Mouse (Mus musculus): Measurements from ENCODE around the gene Plxdc2. TPM values are rescaled to one million over a fixed set of nuclear protein-coding genes. Genes with fewer than 3 reads are reported as not detected.

Gene Plxdc2
- total RNA-seq, 2 experiments from 2014 or later = 9.9 to 12.6 TPM

DNA sequence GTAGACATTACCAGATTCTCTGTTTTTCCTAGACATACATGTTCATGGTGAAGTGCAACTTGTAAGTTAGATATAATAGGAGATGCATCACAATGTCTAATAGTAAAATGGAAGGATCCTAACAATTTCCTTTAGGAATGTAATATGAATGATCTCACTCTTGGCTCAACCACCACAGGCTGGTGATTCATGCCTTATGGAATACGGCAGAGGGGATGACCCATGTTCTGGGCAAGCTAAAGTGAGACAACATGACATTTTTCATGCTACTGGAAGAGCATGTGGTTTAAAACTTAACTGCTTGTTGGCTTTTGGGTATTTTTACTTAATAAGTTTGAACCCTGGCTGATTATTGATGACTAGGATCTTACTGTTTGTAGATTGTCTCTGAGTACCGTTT lies 50.4 kb downstream of the Plxdc2 start:
- peak; percentile 15 for DNase-seq (ENCODE audit: low spot score)

DNA sequence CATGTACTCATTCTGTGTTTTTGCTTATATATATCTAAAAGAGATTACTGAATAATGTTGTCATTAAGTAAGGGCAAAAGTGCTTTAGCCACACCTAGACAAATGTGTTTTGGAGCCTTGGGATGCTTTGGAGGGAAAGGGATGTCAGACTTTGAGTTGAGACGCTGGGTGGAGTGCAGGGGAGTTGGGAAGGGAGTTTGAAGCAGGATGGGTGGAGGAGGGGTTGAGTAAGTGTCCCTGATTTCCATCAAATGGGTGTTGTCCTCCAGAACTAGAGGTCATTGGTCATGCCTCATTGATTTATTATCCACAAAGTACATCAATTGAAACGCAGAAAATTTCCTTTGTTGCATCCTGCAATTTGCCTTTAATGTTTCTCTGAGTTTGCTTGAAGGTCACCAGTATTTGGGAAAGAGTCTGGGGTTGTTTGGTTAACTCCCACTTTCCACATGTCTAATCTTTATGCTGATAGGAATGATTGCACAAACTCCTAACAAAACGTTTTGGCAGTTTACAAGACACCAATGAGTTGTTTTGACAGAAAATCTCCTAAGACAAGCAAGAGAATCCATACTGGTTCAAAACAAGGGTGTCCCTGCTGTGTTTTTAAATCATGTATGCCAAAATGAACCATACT lies 58.4 kb downstream of the Plxdc2 start:
- DNase-seq (ENCODE audit: low spot score) = no peak

DNA sequence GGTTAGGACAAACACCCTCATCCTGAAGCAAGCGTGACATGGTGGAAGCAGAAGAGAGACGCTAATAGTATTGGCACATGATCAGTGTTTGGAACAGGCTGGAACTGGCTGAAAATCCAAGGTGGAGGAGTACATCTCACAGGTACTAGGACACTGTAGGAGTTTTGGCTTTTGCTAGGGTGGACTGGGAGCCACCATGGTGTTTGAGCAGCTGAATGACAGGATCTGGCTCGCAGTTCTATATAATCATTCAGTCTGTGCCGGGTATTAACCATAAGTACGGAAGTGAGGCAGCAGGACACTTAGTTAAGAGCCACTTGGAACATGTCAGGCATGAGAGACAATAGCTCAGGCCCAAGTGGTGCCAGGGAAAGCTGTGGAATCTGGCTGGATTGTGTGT lies 82.9 kb downstream of the Plxdc2 start:
- DNase-seq (ENCODE audit: low spot score) = no peak

DNA sequence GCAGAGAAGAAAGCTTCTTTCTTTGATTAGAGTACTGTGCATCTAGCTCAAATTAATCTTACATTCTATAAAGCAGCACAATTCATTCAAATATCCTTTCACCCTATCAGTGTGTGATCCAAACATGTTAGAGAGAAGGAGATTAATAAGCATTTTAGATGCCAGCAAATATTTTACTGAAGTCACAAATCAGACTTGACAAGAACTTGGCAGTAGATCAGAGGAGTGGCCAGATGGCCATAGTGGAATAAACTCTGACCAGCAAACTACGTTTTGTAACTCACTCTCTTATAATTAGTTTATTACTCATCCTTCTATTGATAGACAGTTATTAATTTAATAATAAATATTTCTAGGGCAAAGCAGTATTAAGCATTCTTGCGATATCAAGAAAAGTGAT lies 86.5 kb downstream of the Plxdc2 start:
- no peak for DNase-seq (ENCODE audit: low spot score)

DNA sequence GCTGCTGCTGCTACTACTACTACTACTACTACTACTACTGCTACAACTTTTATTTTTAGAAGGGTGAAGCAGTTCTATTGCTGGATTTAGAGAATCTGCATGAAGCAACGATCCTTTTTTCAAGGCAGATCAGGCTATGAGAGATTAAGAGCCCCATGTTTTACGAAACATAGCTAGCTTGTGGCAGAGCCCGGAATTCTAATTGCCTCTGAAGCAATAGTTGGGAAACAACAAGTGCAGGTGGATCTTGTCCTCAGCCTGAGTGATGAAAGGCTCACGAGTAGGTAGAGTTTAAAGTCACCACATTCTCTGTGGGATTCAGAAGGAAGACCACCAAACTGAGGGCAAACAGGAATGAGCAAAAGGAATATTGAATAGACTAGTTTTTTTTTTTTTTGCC lies 91.8 kb downstream of the Plxdc2 start:
- no peak for DNase-seq (ENCODE audit: low spot score)

DNA sequence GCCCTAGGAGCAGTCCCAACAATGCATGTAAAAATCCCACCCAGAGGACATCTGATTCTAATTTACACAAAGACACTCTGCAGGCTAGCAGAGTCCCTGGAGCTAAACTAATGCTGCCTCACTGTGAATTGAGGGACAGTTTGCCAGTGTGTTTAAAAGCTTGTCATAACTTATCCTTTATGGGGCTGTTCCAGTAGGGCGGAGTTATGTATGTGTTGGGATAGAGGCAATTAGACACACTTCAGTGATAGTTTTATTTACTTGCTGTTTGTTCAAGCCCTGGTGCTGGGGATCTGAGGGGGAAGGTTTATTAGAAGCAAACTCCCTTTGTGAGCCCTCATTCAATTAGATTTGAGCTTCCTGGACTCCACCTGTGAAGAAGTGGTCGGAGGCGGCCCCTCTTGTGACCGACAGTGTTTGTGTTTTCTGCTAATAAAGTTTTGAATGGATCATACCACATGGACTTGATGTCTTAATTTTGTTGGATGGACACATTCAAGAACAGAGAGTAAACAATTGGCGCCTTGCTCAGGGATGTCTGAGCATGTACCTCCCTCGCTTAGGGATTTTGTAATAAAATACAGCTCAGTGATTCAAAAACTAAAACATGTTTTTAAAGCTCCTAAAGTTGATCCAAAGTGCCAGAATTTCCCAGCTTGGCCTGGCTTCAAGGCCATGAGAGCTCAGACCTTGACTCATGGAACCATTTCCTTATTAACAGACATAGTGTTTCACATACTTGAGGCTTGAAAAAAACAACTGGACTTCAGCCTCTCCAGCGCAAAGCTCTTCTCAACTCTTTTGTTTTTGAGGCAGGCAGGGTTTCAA lies 94.9 kb downstream of the Plxdc2 start:
- peak; percentile 70 for DNase-seq (ENCODE audit: low spot score)

DNA sequence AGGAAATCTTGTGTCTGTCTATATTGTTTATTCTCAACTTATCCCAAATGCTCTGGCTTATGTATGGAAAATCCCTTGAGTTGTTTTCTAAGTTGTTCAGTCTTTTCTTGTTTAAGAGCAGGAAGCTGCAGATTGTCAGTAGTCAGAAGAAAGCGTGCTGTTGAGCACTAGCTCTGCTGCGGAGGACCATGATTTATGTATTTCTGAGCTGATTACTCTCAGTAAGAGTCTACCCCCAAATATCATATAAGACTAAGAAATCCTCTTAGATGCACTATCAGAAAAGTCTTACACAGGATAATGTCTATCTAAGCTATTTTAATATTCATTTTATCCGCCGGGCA lies 95.5 kb downstream of the Plxdc2 start:
- DNase-seq (ENCODE audit: low spot score) = no peak

DNA sequence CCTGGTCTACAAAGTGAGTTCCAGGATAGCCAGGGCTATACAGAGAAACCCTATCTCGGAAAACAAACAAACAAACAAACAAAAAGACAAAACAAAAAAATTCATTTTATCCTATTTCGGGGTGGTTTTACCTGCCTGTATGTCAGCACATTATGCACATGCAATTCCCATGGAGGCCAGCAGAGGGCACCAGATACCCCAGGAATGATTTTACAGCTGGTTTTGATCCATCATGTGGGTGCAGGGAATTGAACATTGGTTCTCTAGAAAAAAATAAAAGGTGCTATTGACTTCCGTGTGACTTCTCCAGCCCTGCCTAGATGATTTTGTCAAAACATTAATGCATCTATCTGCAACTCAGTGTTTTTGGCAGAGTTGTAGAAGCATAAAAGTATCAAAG lies 96.0 kb downstream of the Plxdc2 start:
- no peak for DNase-seq (ENCODE audit: low spot score)

DNA sequence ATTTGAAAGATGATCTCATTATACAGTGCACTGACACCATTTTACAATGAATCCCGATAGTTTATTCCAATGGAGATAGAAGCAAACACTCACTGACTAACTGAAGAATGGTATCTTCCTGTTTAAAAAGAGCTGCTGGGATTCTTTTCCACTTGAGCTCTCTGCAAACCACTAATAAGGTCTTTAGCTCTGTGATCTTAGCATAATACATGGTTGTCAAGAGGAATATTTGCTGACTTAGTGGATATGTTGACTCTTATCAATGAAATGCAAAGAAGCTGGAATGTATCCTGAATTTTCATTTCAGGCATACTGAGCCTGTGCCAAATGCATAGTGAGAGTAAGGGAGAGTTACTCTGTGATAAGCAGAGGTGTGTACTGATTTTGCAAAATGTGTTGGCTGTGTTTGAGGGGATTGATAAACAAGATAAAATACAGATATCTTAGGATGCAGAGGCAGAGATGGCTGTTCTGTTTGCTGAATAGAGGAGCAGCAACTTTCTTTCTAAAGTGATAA lies 100.2 kb downstream of the Plxdc2 start:
- no peak for DNase-seq (ENCODE audit: low spot score)

DNA sequence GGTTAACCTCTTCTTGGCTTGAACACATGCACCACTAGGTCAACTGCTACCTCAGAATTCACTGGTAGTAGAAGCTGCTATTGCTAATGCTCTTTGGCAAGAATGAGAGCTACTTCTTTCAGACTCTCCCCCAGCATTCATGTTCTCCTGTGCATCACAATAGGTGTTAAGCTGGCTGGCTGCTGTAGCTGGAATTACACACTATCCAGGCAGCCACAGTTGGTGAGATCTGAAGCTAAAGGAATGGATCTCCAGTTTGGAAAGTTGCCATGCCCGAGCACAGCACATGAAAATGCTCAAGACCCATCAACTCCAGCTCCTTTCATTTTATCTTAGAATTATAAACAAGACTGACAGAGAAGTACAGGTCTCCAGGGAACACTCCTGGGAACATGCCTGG lies 103.4 kb downstream of the Plxdc2 start:
- DNase-seq (ENCODE audit: low spot score) = no peak

DNA sequence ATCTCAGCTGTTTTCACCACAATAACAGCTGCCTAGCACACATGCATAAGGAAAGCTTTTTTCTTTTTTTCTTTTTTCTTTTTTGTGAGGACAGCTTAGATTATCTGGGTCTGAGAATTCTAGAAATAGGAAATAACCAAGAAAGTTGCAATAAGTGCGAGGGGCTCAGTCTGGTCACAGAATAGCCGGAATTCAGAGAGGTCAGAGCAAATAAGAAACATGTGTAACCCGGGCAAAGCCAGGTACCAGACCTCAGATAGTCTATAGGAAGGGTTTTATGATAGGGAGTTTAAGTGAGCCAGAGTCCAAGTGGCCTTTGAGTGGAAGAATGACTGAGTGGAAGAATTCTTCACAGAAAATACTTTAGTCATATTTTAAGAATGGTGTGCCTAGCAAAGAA lies 114.0 kb downstream of the Plxdc2 start:
- DNase-seq (ENCODE audit: low spot score) = no peak

DNA sequence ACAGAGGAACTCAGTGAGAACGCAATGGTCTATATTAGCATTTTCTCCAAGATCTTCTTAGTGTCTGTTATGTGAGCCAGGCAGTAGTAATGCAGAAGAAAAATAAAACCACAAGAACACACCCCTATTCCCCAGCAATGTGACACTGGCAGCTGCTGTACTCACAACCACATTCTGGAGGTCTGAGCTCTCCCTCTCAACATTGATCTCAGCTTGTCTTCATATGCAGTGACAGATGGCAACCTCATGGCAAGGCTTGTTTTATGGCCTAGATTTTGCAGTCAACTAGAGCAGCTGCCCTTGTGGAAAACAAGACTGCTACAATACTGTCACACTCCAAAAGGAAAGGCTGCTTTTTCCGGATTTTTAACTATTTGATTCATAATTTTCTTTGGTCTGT lies 127.8 kb downstream of the Plxdc2 start:
- no peak for DNase-seq (ENCODE audit: low spot score)

DNA sequence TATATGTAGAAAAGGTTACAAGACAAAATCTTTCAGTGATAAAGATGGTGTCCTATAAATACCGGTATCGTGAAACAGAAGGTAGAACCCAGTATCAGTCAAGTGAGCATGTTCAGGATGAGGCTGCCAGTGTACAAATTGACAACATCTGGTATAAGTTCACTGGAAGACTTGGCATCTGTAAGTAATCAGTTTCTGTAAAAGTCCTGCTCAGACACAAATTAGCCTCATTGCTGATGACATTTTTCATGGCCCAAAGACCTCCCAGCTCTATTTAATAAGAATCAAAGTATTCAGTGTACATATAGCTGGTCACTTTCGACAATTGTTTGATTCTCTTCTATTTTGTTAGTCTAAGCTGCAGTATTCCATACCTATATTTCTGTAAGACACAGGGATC lies 129.9 kb downstream of the Plxdc2 start:
- no peak for DNase-seq (ENCODE audit: low spot score)

DNA sequence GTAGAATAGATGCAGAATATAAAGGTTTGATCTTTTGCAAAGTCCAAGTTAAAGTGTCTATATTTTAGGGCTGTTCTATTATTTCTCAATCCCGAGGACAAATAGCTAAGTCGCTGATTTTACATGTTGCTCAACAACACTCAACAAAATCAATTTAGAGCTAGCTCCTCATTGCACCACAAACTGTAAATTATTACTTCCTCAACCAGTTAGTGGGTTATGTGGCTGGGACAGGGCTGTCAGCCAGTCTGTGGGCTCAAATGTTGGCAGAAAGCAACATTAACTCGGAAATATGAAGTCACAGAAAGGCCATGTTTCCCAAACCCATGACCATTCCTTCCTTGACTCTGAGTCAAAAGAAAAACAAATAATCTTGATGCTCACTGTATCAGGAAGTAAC lies 135.1 kb downstream of the Plxdc2 start:
- peak; percentile 2 for DNase-seq (ENCODE audit: low spot score)

DNA sequence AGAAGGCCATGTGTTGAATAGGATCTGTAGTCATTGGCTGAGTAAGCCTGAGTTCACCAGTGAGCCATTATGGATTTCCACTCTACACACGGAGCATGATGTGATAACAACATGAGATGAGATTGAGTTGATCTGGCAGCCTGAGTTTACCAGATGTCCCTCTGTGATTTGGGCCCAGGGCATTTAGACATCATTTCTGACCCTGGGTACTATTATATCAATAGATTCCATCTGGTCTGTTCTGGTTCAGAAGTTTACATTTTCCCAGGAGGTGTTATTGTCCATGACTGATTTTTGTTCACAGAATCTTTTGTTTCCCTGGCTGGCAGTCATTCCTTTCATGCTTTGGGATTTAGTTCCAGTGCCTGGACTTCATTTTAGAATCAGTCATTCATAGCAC lies 146.7 kb downstream of the Plxdc2 start:
- DNase-seq (ENCODE audit: low spot score) = no peak

DNA sequence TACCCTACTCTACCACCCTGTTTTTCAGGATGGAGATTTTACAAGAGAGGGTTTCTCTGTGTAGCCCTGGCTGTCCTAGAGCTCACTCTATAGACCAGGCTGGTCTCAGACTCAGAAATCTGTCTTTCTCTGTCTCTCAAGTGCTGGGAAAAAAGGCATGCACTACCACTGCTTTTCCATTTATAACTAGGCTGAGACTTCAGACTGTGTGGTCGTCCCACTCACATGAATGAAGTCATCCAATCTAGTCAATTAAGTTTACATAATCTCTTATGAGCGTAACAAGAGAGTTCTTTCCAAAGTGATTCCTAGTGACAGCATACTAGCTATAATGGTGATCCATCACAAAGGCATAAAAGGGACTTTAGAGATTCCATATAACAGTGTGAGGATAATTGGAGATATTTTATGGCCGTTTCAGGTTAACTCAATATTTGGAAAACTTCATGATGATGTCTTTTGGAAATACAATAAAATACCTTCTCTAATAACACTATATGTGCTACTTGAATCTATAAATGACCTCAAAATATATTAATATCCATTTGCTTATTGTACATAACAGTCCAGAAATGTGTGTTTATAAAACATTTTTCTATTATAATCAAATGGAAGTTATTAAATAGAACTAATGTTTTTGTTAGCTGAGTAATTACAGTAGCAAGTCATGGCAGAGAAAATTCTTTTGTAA lies 151.6 kb downstream of the Plxdc2 start:
- no peak for DNase-seq (ENCODE audit: low spot score)

DNA sequence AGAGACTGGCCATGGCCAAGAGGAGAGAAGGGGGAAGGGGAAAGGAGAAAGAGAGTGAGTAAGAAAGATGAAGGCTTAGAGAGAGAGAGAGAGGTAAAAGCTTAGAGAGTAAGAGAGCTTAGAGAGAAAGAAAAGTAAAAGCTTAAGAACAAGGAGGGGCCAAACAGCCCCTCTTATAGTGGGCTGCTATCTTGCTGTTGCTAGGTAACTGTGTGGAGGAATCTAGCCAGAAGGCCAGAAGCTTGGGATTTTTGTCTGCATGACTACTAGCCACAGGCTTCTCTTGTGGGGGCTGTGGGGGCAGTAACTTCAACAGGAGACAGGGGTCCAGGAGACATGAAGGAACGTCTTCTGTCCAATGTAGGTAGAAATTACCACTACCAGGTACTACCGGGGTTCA lies 162.0 kb downstream of the Plxdc2 start:
- no peak for DNase-seq (ENCODE audit: low spot score)

DNA sequence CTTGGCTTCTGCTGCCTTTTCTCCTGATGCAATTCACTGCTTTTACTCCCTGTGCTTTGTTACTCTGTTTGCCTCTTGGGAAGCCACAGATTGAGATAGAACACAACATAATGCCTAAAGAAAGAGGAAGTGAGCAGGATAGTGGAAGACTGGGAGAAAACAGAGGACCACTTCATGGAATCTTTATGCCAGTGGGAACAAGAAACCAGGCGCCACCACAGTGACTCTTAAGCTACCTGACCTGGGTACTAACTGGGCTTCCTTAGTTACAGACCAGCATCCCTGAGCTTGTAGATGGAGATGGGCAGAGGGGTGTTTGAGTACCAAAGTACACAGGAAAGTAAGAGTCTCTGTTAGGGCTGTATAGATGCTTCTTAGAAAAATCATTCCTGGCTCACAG lies 167.3 kb downstream of the Plxdc2 start:
- DNase-seq (ENCODE audit: low spot score) = peak; percentile 8

DNA sequence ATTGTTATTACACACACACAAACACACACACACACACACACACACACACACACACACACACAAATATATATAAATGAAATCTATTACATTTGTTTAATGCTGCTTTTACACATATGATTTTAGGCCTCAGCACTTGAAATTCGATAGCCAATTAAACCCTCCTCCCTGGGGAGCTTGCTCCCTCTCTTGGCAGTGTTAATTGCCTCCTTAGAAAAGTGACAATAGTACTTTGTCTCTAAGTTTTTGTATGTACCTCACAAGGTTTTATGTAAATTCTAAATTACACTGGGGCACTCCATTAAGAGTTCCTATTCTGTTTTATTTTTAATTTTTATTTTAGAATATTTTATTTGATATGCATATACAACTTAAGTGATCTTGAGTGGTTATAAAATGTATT lies 176.1 kb downstream of the Plxdc2 start:
- no peak for DNase-seq (ENCODE audit: low spot score)

DNA sequence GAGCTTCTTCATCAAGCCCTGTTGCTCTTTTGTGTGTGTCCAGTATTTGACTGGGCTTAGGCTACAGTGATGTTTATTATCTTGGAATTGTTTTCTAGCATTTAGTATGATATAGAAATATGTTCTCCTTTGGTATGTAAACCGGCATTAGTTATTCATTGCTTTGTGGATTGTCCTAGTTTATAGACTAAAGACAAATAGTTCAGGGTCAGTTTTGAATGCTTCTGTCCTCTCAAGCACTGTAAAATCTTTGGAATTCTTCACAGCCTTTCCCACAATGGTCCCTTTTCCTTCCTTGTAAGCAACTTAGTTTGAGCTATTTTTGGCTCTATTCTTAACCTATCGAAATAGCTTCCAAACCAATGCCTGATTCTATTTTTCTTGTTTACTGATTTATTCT lies 178.5 kb downstream of the Plxdc2 start:
- DNase-seq (ENCODE audit: low spot score) = no peak

DNA sequence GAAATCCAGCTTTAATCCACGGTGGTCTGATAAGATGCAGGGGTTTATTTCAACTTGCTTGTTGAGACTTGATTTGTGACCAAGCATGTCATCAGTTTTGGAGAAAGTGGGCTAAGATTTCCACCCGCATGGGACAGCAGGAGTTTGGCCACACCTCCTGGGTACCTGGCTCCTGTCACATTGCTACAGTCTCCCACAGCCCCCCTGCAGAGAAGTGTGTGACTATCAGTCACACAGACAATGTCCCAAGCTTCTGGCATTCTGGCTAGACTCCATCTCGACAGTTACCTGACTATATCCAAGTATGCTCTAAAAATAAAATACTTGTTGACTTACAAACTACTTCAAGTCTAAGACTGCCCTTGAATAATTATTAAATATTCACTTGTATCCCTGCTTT lies 185.1 kb downstream of the Plxdc2 start:
- no peak for DNase-seq (ENCODE audit: low spot score)

DNA sequence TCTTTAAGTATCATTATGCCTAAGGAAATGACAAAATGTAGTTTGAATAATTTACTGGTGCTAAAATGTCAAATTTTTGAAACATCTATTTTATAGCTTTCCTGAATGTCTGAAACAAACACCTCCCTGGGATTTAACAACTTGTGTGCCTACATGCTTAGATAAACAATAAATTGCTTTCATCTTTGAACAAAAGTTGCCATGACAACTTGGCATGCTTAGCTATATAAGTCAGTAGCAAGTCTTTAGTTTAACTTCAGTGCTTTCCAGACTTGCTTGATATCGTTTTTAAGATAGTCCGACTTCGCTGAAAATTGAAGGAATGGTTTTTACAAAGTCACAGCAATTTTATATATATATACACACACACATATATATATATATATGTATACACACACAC lies 189.1 kb downstream of the Plxdc2 start:
- DNase-seq (ENCODE audit: low spot score) = no peak

DNA sequence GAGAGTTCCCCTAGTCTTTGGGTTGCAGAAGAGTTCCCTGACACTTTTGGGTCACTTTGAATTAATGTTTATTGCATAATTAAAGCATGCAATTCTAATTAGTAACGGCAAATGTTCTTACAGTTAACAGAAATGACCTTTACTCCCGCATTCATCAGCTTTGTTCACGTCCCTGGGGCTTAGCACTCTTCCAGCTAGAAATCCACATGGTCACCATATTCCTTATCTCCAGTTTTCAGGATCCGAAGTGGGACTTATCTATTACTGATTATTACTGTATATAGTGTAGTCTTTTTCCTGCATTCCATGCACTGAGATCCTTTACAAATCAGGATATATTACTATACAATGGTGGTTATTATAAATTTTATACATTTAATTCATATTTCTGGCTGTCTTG lies 203.2 kb downstream of the Plxdc2 start:
- no peak for DNase-seq (ENCODE audit: low spot score)

Measured in gastrocnemius, adult 18-20 months (tissue).